Mouse (Mus musculus): ENCODE results near the gene Nrsn2. TPM values are rescaled to one million over a fixed set of nuclear protein-coding genes. Genes with fewer than 3 reads are reported as not detected.

Nrsn2 gene
- polyA plus RNA-seq, 1 experiment from 2014 or later: 2.1 TPM

DNA sequence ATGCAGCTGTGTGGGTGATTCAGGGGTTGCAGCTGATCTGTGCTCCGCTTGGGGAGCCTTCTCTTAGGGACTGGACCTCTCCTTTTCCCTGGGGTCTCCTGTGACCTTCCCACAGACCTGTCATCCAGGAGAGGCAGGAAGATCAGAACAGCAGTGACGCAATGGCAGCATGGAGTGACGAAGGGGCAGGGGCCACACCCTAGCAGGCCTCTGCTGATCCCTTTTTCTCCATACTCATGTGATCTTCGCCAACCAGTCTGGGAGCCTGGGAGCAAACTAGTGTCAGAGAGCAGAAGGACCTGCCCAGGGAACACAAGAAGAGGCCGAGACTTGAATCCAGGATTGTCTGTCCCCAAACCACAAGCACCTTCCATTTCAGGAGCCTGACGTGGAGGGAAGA, 27.2 kb downstream of the Nrsn2 start:
- Histone ChIP-seq H3K9ac (no peak overlapping the region), H3K9me3 (no peaks in the 10 kb centered on the region), H3K4me2 (replicated peaks) (no peak overlapping the region), H3K36me3 (no peaks in the 10 kb centered on the region), H3K4me3 (replicated peaks) (no peak overlapping the region), H3K27ac (no peak overlapping the region), H3K27me3 (replicated peaks) (no peaks in the 10 kb centered on the region), H3K4me1 (replicated peaks) (peaks cover 8% of the 10 kb centered on the region)
- WGBS: 76% methylated on average over 6 of the region's 6 CpGs
- no peak for ATAC-seq

DNA sequence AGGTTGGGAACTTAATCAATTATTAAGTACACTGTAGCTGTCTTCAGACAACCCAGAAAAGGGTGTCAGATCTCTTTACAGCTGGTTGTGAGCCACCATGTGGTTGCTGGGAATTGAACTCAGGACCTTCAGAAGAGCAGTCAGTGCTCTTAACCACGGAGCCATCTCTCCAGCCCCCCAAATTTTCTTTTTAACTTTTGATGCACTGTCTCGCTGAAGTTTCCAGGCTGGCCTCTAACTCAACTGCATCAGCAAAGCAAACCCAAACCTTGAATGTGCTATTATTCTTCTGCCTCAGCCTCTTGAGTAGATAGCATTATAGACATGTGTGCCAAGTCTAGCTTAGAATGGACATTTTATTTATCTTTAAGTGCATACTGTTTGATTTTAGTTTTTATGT, 28.7 kb downstream of the Nrsn2 start:
- WGBS: 80% methylated on average over 2 of the region's 2 CpGs
- Histone ChIP-seq H3K9me3 (no peaks in the 10 kb centered on the region), H3K4me2 (replicated peaks) (no peak overlapping the region), H3K36me3 (no peaks in the 10 kb centered on the region), H3K4me1 (replicated peaks) (peaks cover 18% of the 10 kb centered on the region), H3K27ac (no peak overlapping the region), H3K9ac (no peak overlapping the region), H3K27me3 (replicated peaks) (peaks cover 3% of the 10 kb centered on the region; the same call in 1 of the 2 replicates), H3K4me3 (replicated peaks) (no peak overlapping the region)
- no peak for ATAC-seq

DNA sequence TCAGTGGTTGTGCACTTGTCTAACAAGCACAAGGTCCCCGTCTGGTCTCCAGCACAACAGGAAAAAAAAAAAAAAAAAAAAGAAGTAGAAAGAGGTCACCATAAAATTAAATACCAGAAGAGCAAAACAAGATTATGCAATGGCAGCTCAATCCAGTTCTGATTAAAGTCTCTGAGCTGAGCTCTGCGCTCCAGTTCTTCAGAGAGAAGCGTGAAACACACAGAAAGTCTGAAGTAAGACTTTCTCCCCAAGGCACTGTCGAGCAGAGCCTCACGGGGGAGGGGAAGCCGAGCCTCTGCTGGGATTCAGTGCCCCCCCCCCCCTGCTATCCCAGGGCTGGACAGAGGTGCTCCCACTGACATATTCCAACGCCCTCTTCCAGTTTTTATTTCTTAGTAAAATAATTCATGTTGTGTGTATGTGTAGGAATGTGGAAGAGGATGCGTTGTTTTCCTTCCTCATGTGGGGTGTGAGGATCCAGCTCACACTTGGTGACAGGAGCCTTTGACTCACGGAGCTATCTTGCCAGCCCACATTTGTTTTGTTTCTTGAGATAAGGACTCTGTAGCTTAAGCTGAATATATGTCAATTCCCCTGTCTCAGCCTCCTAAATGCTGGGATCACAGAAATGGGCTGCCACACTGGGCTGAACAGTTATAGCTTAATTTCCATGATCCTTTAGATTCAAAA, 29.5 kb downstream of the Nrsn2 start:
- Histone ChIP-seq H3K27ac (no peak overlapping the region), H3K27me3 (replicated peaks) (peaks cover 3% of the 10 kb centered on the region; the same call in 1 of the 2 replicates), H3K9ac (no peak overlapping the region), H3K4me3 (replicated peaks) (no peak overlapping the region), H3K36me3 (no peaks in the 10 kb centered on the region), H3K4me1 (replicated peaks) (peaks cover 18% of the 10 kb centered on the region), H3K4me2 (replicated peaks) (no peak overlapping the region), H3K9me3 (no peaks in the 10 kb centered on the region)
- WGBS: 50% methylated on average over 9 of the region's 9 CpGs
- ATAC-seq: no peak

DNA sequence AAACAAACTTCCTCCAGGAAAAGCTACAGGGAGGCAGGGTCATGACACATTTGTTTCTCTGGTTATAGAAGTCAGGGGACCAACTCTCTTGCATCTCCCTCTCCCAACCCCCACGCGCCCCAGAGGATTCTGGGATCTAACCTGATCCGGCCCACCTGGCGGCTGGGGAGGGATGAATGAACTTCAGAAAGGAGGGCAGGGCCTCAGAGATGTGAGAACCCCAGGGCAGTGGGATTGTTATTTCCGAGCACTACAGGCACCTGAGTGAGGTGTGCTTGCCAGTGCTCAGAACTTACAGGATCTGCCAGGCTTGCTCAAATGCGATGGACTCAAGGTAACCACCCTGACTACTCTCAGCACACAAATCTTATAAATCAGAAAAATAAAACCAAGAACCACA, 31.0 kb downstream of the Nrsn2 start:
- Histone ChIP-seq H3K4me3 (replicated peaks) (no peak overlapping the region), H3K9me3 (no peaks in the 10 kb centered on the region), H3K36me3 (no peaks in the 10 kb centered on the region), H3K4me2 (replicated peaks) (no peak overlapping the region), H3K4me1 (replicated peaks) (peaks cover 18% of the 10 kb centered on the region), H3K27ac (no peak overlapping the region), H3K27me3 (replicated peaks) (peaks cover 3% of the 10 kb centered on the region; the same call in 1 of the 2 replicates), H3K9ac (no peak overlapping the region)
- 68% methylated on average over 6 of the region's 6 CpGs for WGBS
- no peak for ATAC-seq

DNA sequence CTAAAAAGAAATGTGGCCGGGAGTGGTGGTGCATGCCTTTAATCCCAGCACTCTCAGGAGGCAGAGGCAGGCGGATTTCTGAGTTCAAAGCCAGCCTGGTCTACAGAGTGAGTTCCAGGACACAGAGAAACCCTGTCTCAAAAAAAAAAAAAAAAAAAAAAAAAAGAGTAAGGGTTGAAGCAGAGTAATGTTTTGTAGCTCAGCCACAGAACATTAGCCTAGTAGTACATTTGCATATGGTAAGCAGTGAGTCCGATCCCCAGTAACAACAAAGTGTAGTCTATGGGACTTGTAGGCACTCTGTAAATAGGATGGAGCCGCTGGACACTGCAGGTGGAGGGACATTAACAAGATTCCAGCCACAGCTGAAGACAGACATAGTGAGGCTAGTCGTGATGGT, 31.5 kb downstream of the Nrsn2 start:
- 73% methylated on average over 5 of the region's 5 CpGs for WGBS
- Histone ChIP-seq H3K9me3 (no peaks in the 10 kb centered on the region), H3K36me3 (no peaks in the 10 kb centered on the region), H3K27ac (no peak overlapping the region), H3K4me1 (replicated peaks) (peaks cover 16% of the 10 kb centered on the region), H3K27me3 (replicated peaks) (peaks cover 3% of the 10 kb centered on the region; the same call in 1 of the 2 replicates), H3K4me2 (replicated peaks) (no peak overlapping the region), H3K9ac (no peak overlapping the region), H3K4me3 (replicated peaks) (no peak overlapping the region)
- no peak for ATAC-seq

DNA sequence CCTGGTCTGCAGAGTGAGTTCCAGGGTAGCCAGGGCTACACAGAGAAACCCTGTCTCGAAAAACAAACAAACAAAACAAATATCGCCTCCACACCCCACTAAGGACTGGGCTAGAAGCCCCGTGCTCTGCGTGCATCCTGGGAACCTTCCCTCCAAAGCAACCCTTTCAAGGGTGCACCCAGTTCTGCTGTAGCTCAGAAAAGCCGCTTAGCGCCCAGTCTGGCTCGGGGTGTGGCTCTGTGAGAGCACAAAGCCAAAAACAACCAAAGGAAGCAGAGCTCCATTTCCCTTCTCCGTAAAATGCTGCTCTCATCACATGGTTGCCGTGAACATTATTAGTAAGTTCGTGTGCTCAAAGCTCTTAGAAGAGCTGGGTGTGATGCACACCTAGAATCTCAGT, 32.1 kb downstream of the Nrsn2 start:
- 12% methylated on average over 10 of the region's 10 CpGs for WGBS
- peaks cover 15% of the 10 kb centered on the region; the same call in 1 of the 2 replicates for H3K4me1 ChIP-seq (replicated peaks)
- peak; percentile 37 for ATAC-seq
- peaks cover 3% of the 10 kb centered on the region; the same call in 1 of the 2 replicates for H3K27me3 ChIP-seq (replicated peaks)
- peak overlapping the region; percentile 59 for H3K4me3 ChIP-seq (replicated peaks)
- H3K27ac ChIP-seq: no peak overlapping the region
- H3K4me2 ChIP-seq (replicated peaks): peak overlapping the region; percentile 99
- H3K9me3 ChIP-seq: no peaks in the 10 kb centered on the region
- no peaks in the 10 kb centered on the region for H3K36me3 ChIP-seq
- peak overlapping the region; percentile 60 for H3K9ac ChIP-seq

DNA sequence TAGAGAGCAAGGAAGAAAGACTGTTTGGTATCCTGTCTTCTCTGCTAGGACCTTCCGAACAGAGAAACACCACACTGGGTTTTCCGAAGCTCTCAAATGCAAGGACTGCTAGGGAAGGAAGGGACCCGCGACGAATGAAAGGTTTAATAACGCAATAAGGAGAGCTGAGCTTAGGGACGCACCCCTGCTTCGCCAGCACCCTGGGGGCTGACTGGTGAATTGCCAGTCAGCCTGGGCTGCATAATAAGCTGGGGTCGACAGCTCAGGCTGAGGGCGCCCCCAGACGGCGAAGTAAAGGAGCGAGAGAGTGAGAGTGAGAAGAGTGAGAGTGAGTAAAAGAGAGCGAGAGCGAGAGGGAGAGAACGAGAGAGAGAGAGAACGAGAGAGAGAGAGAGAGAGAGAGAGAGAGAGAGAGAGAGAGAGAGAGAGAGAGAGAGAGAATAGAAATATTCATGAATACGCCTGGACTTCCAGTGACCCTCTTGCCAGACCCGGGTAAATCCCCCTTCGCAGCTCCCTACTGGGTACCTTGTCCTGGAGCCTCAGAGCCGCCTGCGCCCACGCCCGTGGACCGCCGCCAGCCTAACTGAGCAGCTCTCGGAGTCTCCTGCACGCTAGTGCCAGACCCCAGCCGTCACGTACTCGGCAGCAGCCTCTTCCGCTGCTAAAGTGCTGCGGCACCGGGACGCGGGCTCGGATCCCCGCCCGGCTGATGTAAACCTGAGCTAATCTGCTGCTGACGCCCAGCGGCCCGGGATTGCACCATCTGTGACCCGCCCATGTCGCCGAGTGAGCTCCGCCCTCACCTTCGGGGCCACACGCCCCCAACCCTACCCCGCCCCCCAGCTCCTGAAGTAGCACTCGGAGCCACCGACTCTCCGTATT, 32.9 kb downstream of the Nrsn2 start, which contains the start of gene Trib3:
Gene Trib3, minus strand, starts transcription at position 704 of the 885 bp plus-strand sequence.
- peak within 1 kb of the TSS; percentile 99 for H3K4me2 ChIP-seq (replicated peaks)
- H3K27me3 ChIP-seq (replicated peaks): peaks cover 3% of the 10 kb centered on the region; the same call in 1 of the 2 replicates
- WGBS: under 1% methylated on average over 52 of the region's 52 CpGs
- H3K4me1 ChIP-seq (replicated peaks): peaks cover 15% of the 10 kb centered on the region; the same call in 1 of the 2 replicates
- H3K9ac ChIP-seq: peak within 1 kb of the TSS; percentile 60
- peak within 1 kb of the TSS; percentile 59 for H3K4me3 ChIP-seq (replicated peaks)
- ATAC-seq: peak; percentile 90
- H3K9me3 ChIP-seq: no peaks in the 10 kb centered on the region
- no peaks in the 10 kb centered on the region for H3K36me3 ChIP-seq
- no peak within 1 kb of the TSS for H3K27ac ChIP-seq

DNA sequence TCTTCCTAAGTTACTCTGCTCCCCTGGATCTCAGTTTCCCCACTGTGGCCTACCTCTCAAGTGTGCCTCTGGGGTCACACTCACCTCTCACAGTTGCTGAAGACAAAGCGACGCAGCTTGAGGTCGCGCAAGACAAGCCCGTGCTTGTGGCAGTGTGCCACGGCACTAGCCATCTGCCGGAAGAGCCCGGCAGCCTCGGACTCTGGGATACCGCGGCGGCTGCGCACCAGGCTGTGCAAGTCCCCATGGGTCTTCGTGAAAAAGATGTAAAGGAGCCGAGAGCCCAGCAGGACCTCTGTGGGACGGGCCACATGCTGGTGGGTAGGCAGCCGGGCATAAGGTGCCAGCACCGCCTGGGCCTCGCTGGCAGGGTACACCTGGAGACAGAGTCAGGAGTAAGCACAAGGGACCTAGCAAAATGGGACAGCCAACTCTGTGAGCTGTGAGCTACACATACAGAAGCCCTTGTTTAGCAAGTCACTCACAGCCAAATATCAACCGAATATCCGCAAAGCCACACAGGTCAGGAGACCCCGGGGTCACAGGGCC, 36.7 kb downstream of the Nrsn2 start:
- no peak overlapping the region for H3K27ac ChIP-seq
- no peaks in the 10 kb centered on the region for H3K9me3 ChIP-seq
- no peak overlapping the region for H3K4me3 ChIP-seq (replicated peaks)
- H3K36me3 ChIP-seq: no peaks in the 10 kb centered on the region
- WGBS: 92% methylated on average over 22 of the region's 22 CpGs
- H3K4me1 ChIP-seq (replicated peaks): peaks cover 15% of the 10 kb centered on the region; the same call in 1 of the 2 replicates
- no peak overlapping the region for H3K9ac ChIP-seq
- no peak for ATAC-seq
- H3K4me2 ChIP-seq (replicated peaks): no peak overlapping the region
- H3K27me3 ChIP-seq (replicated peaks): peaks cover 3% of the 10 kb centered on the region; the same call in 1 of the 2 replicates

DNA sequence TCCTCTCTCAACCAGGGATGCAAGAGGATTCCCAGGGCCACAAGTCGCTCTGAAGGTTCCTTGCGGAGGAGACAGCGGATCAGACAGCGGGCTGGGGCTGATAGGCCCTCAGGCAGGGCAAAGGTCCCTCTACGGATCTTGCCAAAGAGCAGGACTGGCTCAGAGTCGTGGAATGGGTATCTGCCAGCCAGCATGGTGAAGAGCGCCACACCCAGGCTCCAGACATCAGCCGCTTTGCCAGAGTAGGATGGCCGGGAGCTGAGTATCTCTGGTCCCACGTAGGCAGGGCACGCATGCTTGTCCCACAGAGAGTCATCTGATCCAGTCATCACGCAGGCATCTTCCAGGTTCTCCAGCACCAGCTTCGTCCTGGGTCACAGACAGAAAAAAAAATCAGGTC, 38.1 kb downstream of the Nrsn2 start:
- Histone ChIP-seq H3K9ac (no peak overlapping the region), H3K27me3 (replicated peaks) (peaks cover 3% of the 10 kb centered on the region; the same call in 1 of the 2 replicates), H3K4me3 (replicated peaks) (no peak overlapping the region), H3K4me2 (replicated peaks) (no peak overlapping the region), H3K27ac (no peak overlapping the region), H3K4me1 (replicated peaks) (0 out of 2 replicates have a peak, but pooled peaks cover 5% of the 10 kb centered on the region), H3K9me3 (no peaks in the 10 kb centered on the region), H3K36me3 (no peaks in the 10 kb centered on the region)
- peak; percentile 38 for ATAC-seq
- WGBS: 75% methylated on average over 13 of the region's 13 CpGs

DNA sequence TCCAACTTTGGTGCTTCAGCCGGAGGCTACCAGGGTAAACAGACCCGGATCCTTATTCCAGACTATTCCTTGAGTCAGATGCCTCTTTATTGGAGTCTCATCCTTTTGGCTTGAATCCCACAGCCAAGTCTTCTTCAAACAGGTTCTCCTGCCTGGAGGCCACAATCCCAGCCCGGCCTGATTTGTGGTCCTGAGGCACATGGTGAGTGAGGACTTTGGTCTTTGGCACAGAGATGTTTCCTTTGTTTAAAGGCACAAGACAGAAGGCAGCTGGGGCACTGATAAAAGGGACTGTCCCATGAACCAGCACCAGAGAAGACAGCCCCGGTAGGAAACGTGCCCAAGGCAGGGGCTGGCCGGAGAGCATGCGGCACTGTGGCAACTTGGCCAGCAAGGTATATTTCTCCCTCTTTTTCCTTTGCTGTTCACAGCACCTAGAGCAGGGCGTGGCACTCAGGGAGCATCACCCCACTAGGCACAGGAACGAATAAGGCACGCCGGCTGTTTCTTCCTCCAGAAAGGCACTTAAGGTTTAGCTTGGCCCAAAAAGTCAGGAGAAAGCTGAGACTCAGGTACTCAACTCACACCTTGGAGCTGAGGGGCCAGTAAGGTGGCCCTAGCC, 38.7 kb downstream of the Nrsn2 start:
- no peak overlapping the region for H3K4me2 ChIP-seq (replicated peaks)
- WGBS: 83% methylated on average over 11 of the region's 11 CpGs
- no peaks in the 10 kb centered on the region for H3K4me1 ChIP-seq (replicated peaks)
- ATAC-seq: peak; percentile 52
- no peak overlapping the region for H3K4me3 ChIP-seq (replicated peaks)
- H3K9ac ChIP-seq: no peak overlapping the region
- no peak overlapping the region for H3K27ac ChIP-seq
- no peaks in the 10 kb centered on the region; the same call in 1 of the 2 replicates for H3K27me3 ChIP-seq (replicated peaks)
- no peaks in the 10 kb centered on the region for H3K36me3 ChIP-seq
- no peaks in the 10 kb centered on the region for H3K9me3 ChIP-seq

DNA sequence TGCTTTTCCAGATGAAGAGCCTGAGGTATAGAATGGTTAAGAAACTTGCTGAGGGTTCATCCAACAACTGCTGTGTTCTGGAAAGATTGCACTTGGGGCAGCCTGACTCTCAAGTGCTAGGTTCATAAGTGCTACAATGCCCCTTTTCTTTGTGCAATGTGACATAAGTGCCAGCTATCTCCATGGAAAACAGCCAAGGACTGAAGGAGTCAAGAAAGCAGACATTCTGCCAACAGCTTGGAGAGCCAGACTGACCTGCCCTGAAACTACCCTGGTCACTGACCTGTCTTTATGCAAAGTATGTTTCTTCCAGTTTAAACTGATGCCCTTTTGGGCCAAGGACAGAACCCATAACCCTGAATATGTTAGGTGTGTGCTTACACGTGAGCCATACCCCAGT, 39.6 kb downstream of the Nrsn2 start:
- no peaks in the 10 kb centered on the region for H3K27me3 ChIP-seq (replicated peaks)
- no peaks in the 10 kb centered on the region for H3K36me3 ChIP-seq
- H3K4me3 ChIP-seq (replicated peaks): no peak overlapping the region
- no peaks in the 10 kb centered on the region for H3K4me1 ChIP-seq (replicated peaks)
- H3K4me2 ChIP-seq (replicated peaks): no peak overlapping the region
- ATAC-seq: no peak
- WGBS: 80% methylated on average over 1 of the region's 1 CpGs
- no peak overlapping the region for H3K9ac ChIP-seq
- no peaks in the 10 kb centered on the region for H3K9me3 ChIP-seq
- no peak overlapping the region for H3K27ac ChIP-seq
